Mouse (Mus musculus): ENCODE measurements around the gene Sh2d2a. TPM values are rescaled to one million over a fixed set of nuclear protein-coding genes. Genes with fewer than 3 reads are reported as not detected.
A peak's percentile ranks its signal among the peaks of the same experiment; 100 is the strongest.
"Not testable (repeated sequence)": the region's sequence is repeated elsewhere in the genome, so short reads cannot be mapped to it uniquely, and the experiment has no call there.

Sh2d2a gene
- polyA plus RNA-seq, 1 experiment, result 0.12 TPM

GRCm38 (mm10) chr3:87886416-87886815, 39.9 kb downstream of the Sh2d2a start:
- no peaks in the 10 kb centered on the region for H3K27me3 ChIP-seq (replicated peaks)
- H3K36me3 ChIP-seq (replicated peaks; ENCODE audit: low read length), result peaks cover 17% of the 10 kb centered on the region
- 0 out of 2 replicates have a peak, but pooled peaks cover 5% of the 10 kb centered on the region for H3K9me3 ChIP-seq
- peaks cover 35% of the 10 kb centered on the region for H3K4me1 ChIP-seq
- no peak for TF ChIP-seq GATA1 (IDR thresholded peaks at IDR 0.05; ENCODE audit: borderline replicate concordance, low read length)
- no peak for TF ChIP-seq FLI1 (IDR thresholded peaks at IDR 0.05; ENCODE audit: low read length)
- peak overlapping the region; percentile 97 for H3K4me3 ChIP-seq (replicated peaks)

GRCm38 (mm10) chr3:87887400-87887799, 40.8 kb downstream of the Sh2d2a start:
- not testable (repeated sequence) for H3K9me3 ChIP-seq; H3K27me3 ChIP-seq (replicated peaks); H3K4me3 ChIP-seq (replicated peaks)
- H3K36me3 ChIP-seq (replicated peaks; ENCODE audit: low read length), result peaks cover 12% of the 10 kb centered on the region
- H3K4me1 ChIP-seq, result peaks cover 33% of the 10 kb centered on the region

GRCm38 (mm10) chr3:87891481-87891880, 44.9 kb downstream of the Sh2d2a start:
- Histone ChIP-seq H3K4me3 (replicated peaks) (no peak overlapping the region), H3K9me3 (0 out of 2 replicates have a peak, but pooled peaks cover 5% of the 10 kb centered on the region), H3K27me3 (replicated peaks) (no peaks in the 10 kb centered on the region), H3K36me3 (replicated peaks; ENCODE audit: low read length) (no peaks in the 10 kb centered on the region), H3K4me1 (peaks cover 29% of the 10 kb centered on the region)
- TF ChIP-seq GATA1 (IDR thresholded peaks at IDR 0.05; ENCODE audit: borderline replicate concordance, low read length), result no peak
- no peak for TF ChIP-seq FLI1 (IDR thresholded peaks at IDR 0.05; ENCODE audit: low read length)

- Histone ChIP-seq H3K27me3 (replicated peaks) (no peaks in the 10 kb centered on the region), H3K36me3 (replicated peaks; ENCODE audit: low read length) (no peaks in the 10 kb centered on the region), H3K4me1 (peaks cover 28% of the 10 kb centered on the region), H3K9me3 (0 out of 2 replicates have a peak, but pooled peaks cover under 1% of the 10 kb centered on the region), H3K4me3 (replicated peaks) (no peak overlapping the region)
- no peak for TF ChIP-seq FLI1 (IDR thresholded peaks at IDR 0.05; ENCODE audit: low read length)
- TF ChIP-seq GATA1 (IDR thresholded peaks at IDR 0.05; ENCODE audit: borderline replicate concordance, low read length), result no peak
Observed at GRCm38 (mm10) chr3:87893367-87893905, 46.9 kb downstream of the Sh2d2a start.

- Histone ChIP-seq H3K9me3 (no peaks in the 10 kb centered on the region), H3K36me3 (replicated peaks; ENCODE audit: low read length) (peaks cover 6% of the 10 kb centered on the region), H3K4me1 (peaks cover 59% of the 10 kb centered on the region), H3K27me3 (replicated peaks) (no peaks in the 10 kb centered on the region), H3K4me3 (replicated peaks) (no peak overlapping the region)
- TF ChIP-seq FLI1 (IDR thresholded peaks at IDR 0.05; ENCODE audit: low read length) (no peak), GATA1 (IDR thresholded peaks at IDR 0.05; ENCODE audit: borderline replicate concordance, low read length) (no peak)
Observed at GRCm38 (mm10) chr3:87899266-87899665, 52.7 kb downstream of the Sh2d2a start.

GRCm38 (mm10) chr3:87899776-87900175, 53.2 kb downstream of the Sh2d2a start:
- Histone ChIP-seq H3K4me3 (replicated peaks) (no peak overlapping the region), H3K36me3 (replicated peaks; ENCODE audit: low read length) (peaks cover 6% of the 10 kb centered on the region), H3K27me3 (replicated peaks) (no peaks in the 10 kb centered on the region), H3K4me1 (peaks cover 56% of the 10 kb centered on the region), H3K9me3 (no peaks in the 10 kb centered on the region)
- TF ChIP-seq GATA1 (IDR thresholded peaks at IDR 0.05; ENCODE audit: borderline replicate concordance, low read length) (no peak), FLI1 (IDR thresholded peaks at IDR 0.05; ENCODE audit: low read length) (no peak)

- H3K4me1 ChIP-seq, result peaks cover 57% of the 10 kb centered on the region
- peak overlapping the region; percentile 88 for H3K4me3 ChIP-seq (replicated peaks)
- no peaks in the 10 kb centered on the region for H3K9me3 ChIP-seq
- H3K36me3 ChIP-seq (replicated peaks; ENCODE audit: low read length), result peaks cover 6% of the 10 kb centered on the region
- no peaks in the 10 kb centered on the region for H3K27me3 ChIP-seq (replicated peaks)
- no peak for TF ChIP-seq FLI1 (IDR thresholded peaks at IDR 0.05; ENCODE audit: low read length)
- peak; percentile 98 for TF ChIP-seq GATA1 (IDR thresholded peaks at IDR 0.05; ENCODE audit: borderline replicate concordance, low read length)
Observed at GRCm38 (mm10) chr3:87901036-87901624, 54.6 kb downstream of the Sh2d2a start.

GRCm38 (mm10) chr3:87901959-87902358, 55.4 kb downstream of the Sh2d2a start:
- H3K4me1 ChIP-seq, result peaks cover 57% of the 10 kb centered on the region
- H3K4me3 ChIP-seq (replicated peaks), result peak overlapping the region; percentile 88
- not testable (repeated sequence) for H3K9me3 ChIP-seq; H3K27me3 ChIP-seq (replicated peaks); H3K36me3 ChIP-seq (replicated peaks; ENCODE audit: low read length)

GRCm38 (mm10) chr3:87903821-87904220, 57.3 kb downstream of the Sh2d2a start:
- Histone ChIP-seq H3K4me3 (replicated peaks) (no peak overlapping the region), H3K4me1 (peaks cover 63% of the 10 kb centered on the region), H3K36me3 (replicated peaks; ENCODE audit: low read length) (peaks cover 6% of the 10 kb centered on the region), H3K27me3 (replicated peaks) (no peaks in the 10 kb centered on the region), H3K9me3 (no peaks in the 10 kb centered on the region)
- no peak for TF ChIP-seq FLI1 (IDR thresholded peaks at IDR 0.05; ENCODE audit: low read length)
- TF ChIP-seq GATA1 (IDR thresholded peaks at IDR 0.05; ENCODE audit: borderline replicate concordance, low read length), result no peak

Other genes with a start within 250 kb of the Sh2d2a start
- 0.43 and 1.4 TPM in 2 replicates for gene Arhgef11, start 229.2 kb upstream of the Sh2d2a start, polyA plus RNA-seq (2012; ENCODE audit: insufficient read depth, low replicate concordance)
- 7.0 and 16.6 TPM in 2 replicates for gene Lrrc71, start 98.1 kb upstream of the Sh2d2a start, polyA plus RNA-seq (2012; ENCODE audit: insufficient read depth, low replicate concordance)
- not detected in 2 replicates for gene Ntrk1, start 51.6 kb upstream of the Sh2d2a start, polyA plus RNA-seq (2012; ENCODE audit: insufficient read depth, low replicate concordance)
- gene Insrr, start 49.8 kb upstream of the Sh2d2a start, polyA plus RNA-seq (2012; ENCODE audit: insufficient read depth, low replicate concordance), result not detected in 2 replicates
- gene Pear1, start 22.4 kb upstream of the Sh2d2a start, polyA plus RNA-seq (2012; ENCODE audit: insufficient read depth, low replicate concordance), result 164 and 715 TPM in 2 replicates
- gene Prcc, start 38.9 kb downstream of the Sh2d2a start, polyA plus RNA-seq (2012; ENCODE audit: insufficient read depth, low replicate concordance), result 62.4 and 99.1 TPM in 2 replicates
- 140 and 1,011 TPM in 2 replicates for gene Hdgf, start 59.6 kb downstream of the Sh2d2a start, polyA plus RNA-seq (2012; ENCODE audit: insufficient read depth, low replicate concordance)
- gene Mrpl24, start 72.8 kb downstream of the Sh2d2a start, polyA plus RNA-seq (2012; ENCODE audit: insufficient read depth, low replicate concordance), result 3.1 and 14.1 TPM in 2 replicates
- gene Isg20l2, start 83.6 kb downstream of the Sh2d2a start, polyA plus RNA-seq (2012; ENCODE audit: insufficient read depth, low replicate concordance), result 2.9 and 3.6 TPM in 2 replicates
- 13.9 and 14.0 TPM in 2 replicates for gene Rrnad1, start 84.0 kb downstream of the Sh2d2a start, polyA plus RNA-seq (2012; ENCODE audit: insufficient read depth, low replicate concordance)
- gene Crabp2, start 101.9 kb downstream of the Sh2d2a start, polyA plus RNA-seq (2012; ENCODE audit: insufficient read depth, low replicate concordance), result 0.47 TPM in 1 of 2 replicates, not detected in the other
- gene Nes, start 124.3 kb downstream of the Sh2d2a start, polyA plus RNA-seq (2012; ENCODE audit: insufficient read depth, low replicate concordance), result 0.29 TPM in 1 of 2 replicates, not detected in the other
- not detected in 2 replicates for gene Bcan, start 153.5 kb downstream of the Sh2d2a start, polyA plus RNA-seq (2012; ENCODE audit: insufficient read depth, low replicate concordance)
- not detected in 2 replicates for gene Hapln2, start 180.8 kb downstream of the Sh2d2a start, polyA plus RNA-seq (2012; ENCODE audit: insufficient read depth, low replicate concordance)
- 5.3 and 18.9 TPM in 2 replicates for gene Gpatch4, start 196.4 kb downstream of the Sh2d2a start, polyA plus RNA-seq (2012; ENCODE audit: insufficient read depth, low replicate concordance)
- 30.3 and 44.6 TPM in 2 replicates for gene Naxe, start 211.7 kb downstream of the Sh2d2a start, polyA plus RNA-seq (2012; ENCODE audit: insufficient read depth, low replicate concordance)
- not detected in 2 replicates for gene Ttc24, start 231.5 kb downstream of the Sh2d2a start, polyA plus RNA-seq (2012; ENCODE audit: insufficient read depth, low replicate concordance)
- gene Iqgap3, start 235.2 kb downstream of the Sh2d2a start, polyA plus RNA-seq (2012; ENCODE audit: insufficient read depth, low replicate concordance), result 3.3 and 6.8 TPM in 2 replicates